Mouse (Mus musculus): ENCODE measurements around the gene Mak. TPM values are rescaled to one million over a fixed set of nuclear protein-coding genes. Genes with fewer than 3 reads are reported as not detected.

Gene Mak
- polyA plus RNA-seq, 1 experiment from 2014 or later: 0.11 TPM

DNA sequence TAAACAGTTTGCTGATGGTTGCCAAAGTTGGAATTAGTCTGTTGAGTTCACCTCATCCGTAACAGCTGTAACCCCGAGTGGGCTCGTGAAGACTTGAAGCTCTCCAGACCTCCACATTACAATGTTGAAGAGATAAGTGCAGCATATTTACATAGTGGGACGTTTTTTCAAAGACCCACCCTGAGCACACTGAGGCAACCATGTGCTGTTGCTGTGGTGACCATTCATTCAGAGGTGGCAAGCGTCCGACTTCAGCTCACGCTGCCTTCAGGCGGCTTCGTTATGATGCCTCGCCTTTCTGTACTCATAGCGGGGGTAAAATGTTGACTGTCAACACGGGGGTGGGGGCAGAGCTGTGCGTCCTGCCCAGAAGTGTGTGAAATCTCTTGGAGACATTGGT, 57.4 kb downstream of the Mak start:
- H3K27me3 ChIP-seq (replicated peaks; ENCODE audit: control insufficient read depth, insufficient read depth, low read length): no peaks in the 10 kb centered on the region
- H3K4me1 ChIP-seq (ENCODE audit: control insufficient read depth, insufficient read depth, low read length): peaks cover 11% of the 10 kb centered on the region
- 65% methylated on average over 13 of the region's 13 CpGs for WGBS
- no peak for ATAC-seq
- H3K4me2 ChIP-seq (ENCODE audit: low read depth, low read length): no peak overlapping the region
- no peaks in the 10 kb centered on the region for H3K9me3 ChIP-seq (ENCODE audit: control insufficient read depth, low read length)
- H3K27ac ChIP-seq (ENCODE audit: low read length): no peak overlapping the region
- no peak overlapping the region for H3K4me3 ChIP-seq (ENCODE audit: low read length)
- H3K36me3 ChIP-seq (ENCODE audit: control insufficient read depth, insufficient read depth, low read length): peaks cover 13% of the 10 kb centered on the region
- no peak overlapping the region for H3K9ac ChIP-seq (ENCODE audit: low read depth, low read length)

DNA sequence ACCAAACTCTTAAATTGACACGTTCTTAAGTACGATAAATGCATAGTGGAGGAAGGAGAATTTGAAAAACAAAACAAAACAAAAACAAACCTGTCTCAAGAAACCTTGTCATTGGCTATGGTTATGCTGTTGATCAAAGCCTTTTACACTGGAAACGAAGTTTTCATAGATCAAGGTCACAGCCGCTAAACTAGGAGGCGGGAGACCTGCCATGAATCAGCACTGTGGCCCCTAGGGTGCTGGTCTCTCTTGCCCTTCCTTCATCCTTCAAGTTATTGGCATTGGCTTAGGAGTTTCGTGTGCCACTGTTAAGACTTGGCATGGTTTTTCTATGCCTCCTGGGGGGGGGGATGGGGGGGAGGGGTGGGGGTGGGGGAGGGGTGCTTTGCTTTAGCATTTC, 57.9 kb downstream of the Mak start:
- Histone ChIP-seq H3K36me3 (ENCODE audit: control insufficient read depth, insufficient read depth, low read length) (peaks cover 13% of the 10 kb centered on the region), H3K4me1 (ENCODE audit: control insufficient read depth, insufficient read depth, low read length) (peaks cover 14% of the 10 kb centered on the region), H3K4me3 (ENCODE audit: low read length) (no peak overlapping the region), H3K9me3 (ENCODE audit: control insufficient read depth, low read length) (no peaks in the 10 kb centered on the region), H3K4me2 (ENCODE audit: low read depth, low read length) (no peak overlapping the region), H3K27ac (ENCODE audit: low read length) (no peak overlapping the region), H3K9ac (ENCODE audit: low read depth, low read length) (no peak overlapping the region), H3K27me3 (replicated peaks; ENCODE audit: control insufficient read depth, insufficient read depth, low read length) (no peaks in the 10 kb centered on the region)
- no peak for ATAC-seq
- 89% methylated on average over 6 of the region's 6 CpGs for WGBS

DNA sequence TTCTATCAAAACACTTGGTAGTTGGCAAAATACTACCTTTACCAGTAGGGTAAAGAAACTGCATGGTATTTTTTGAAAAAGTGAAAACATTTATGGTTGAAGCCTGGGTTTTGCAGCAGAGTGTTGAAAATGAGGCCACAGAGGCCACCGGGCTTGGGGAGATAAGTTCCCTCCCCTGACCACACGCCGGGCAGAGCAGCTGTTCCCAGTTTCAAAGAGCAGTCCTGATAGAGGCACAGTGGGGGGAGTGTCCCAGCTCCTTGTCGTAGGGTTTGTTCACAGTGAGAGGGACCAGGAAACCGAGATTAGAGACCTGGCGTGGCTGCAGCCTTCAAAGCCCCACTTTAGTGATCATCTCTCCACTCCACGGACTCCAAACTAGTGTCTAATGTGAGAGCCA, 59.0 kb downstream of the Mak start:
- H3K4me1 ChIP-seq (ENCODE audit: control insufficient read depth, insufficient read depth, low read length): peaks cover 18% of the 10 kb centered on the region
- peaks cover 13% of the 10 kb centered on the region for H3K36me3 ChIP-seq (ENCODE audit: control insufficient read depth, insufficient read depth, low read length)
- no peaks in the 10 kb centered on the region for H3K9me3 ChIP-seq (ENCODE audit: control insufficient read depth, low read length)
- no peak overlapping the region for H3K27ac ChIP-seq (ENCODE audit: low read length)
- H3K27me3 ChIP-seq (replicated peaks; ENCODE audit: control insufficient read depth, insufficient read depth, low read length): no peaks in the 10 kb centered on the region
- H3K9ac ChIP-seq (ENCODE audit: low read depth, low read length): no peak overlapping the region
- WGBS: 62% methylated on average over 7 of the region's 7 CpGs
- ATAC-seq: no peak
- no peak overlapping the region for H3K4me3 ChIP-seq (ENCODE audit: low read length)
- no peak overlapping the region for H3K4me2 ChIP-seq (ENCODE audit: low read depth, low read length)

DNA sequence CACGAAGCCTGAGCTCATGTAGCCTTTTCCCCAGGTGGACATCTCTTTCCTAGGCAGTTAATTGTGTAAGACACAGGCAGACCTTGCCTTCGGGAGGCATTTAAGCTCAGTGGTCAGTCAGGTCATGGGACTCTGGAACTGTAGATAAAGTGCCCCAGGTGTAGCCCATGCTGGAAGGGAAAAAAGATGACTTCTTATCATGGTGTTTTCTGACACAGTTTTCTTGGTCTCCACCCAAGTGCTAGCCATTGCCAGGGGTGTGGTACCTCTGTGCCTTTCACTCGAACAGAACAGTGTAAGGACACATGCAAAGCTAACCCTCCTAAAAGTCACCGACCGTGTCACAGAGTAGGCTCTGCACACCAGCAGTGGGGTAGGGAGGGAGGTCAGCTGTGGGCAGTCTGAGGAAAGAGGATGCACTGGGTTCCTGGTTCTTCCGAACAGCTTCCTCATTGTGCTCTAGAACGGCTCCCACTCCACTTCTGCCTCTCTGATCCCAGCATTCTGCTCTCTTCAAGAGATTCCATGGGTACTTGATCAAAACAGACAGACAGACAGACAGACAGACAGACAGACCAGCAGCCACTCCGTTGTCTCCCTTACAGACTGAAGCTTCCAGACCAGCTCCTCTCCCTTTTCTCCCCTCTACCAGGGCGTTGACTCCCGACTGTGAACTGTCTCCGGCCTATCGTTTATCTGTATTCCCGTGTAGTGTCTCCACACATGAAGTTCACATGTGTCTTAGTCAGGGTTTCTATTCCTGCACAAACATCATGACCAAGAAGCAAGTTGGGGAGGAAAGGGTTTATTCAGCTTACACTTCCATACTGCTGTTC, 60.5 kb downstream of the Mak start:
- WGBS: 93% methylated on average over 13 of the region's 13 CpGs

DNA sequence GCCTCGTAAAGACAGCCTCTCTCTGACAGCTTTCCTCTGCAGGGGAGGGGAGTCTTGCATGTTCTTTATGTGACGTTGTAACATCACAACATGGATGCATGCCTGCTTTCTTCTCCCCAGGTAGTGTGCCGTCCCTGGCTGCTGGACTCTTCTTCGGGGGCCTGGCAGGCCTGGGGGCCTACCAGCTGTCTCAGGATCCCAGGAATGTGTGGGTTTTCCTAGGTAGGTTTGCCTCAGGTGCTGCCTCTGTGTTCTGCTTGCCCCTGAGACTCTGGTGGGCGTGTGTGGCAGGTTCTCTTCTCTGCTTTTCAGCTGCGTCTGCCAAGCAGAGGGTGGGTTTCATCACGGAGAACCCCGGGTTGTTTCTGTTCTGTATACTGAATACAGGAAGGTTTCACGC, 61.3 kb downstream of the Mak start:
- no peak overlapping the region; the same call in 1 of the 2 replicates for H3K4me3 ChIP-seq (ENCODE audit: low read length)
- H3K4me1 ChIP-seq (ENCODE audit: control insufficient read depth, insufficient read depth, low read length): peaks cover 20% of the 10 kb centered on the region
- H3K4me2 ChIP-seq (ENCODE audit: low read depth, low read length): no peak overlapping the region
- no peaks in the 10 kb centered on the region for H3K9me3 ChIP-seq (ENCODE audit: control insufficient read depth, low read length)
- H3K36me3 ChIP-seq (ENCODE audit: control insufficient read depth, insufficient read depth, low read length): peaks cover 8% of the 10 kb centered on the region
- no peaks in the 10 kb centered on the region for H3K27me3 ChIP-seq (replicated peaks; ENCODE audit: control insufficient read depth, insufficient read depth, low read length)
- no peak for ATAC-seq
- no peak overlapping the region for H3K27ac ChIP-seq (ENCODE audit: low read length)
- H3K9ac ChIP-seq (ENCODE audit: low read depth, low read length): no peak overlapping the region
- 93% methylated on average over 9 of the region's 9 CpGs for WGBS

More for the DNA sequence above, 60.5 kb downstream of the Mak start:
- ATAC-seq: no peak
- no peak overlapping the region for H3K9ac ChIP-seq (ENCODE audit: low read depth, low read length)
- no peak overlapping the region for H3K4me2 ChIP-seq (ENCODE audit: low read depth, low read length)
- peaks cover 20% of the 10 kb centered on the region for H3K4me1 ChIP-seq (ENCODE audit: control insufficient read depth, insufficient read depth, low read length)
- H3K27me3 ChIP-seq (replicated peaks; ENCODE audit: control insufficient read depth, insufficient read depth, low read length): no peaks in the 10 kb centered on the region
- no peaks in the 10 kb centered on the region for H3K9me3 ChIP-seq (ENCODE audit: control insufficient read depth, low read length)
- H3K27ac ChIP-seq (ENCODE audit: low read length): no peak overlapping the region
- no peak overlapping the region for H3K4me3 ChIP-seq (ENCODE audit: low read length)
- peaks cover 13% of the 10 kb centered on the region for H3K36me3 ChIP-seq (ENCODE audit: control insufficient read depth, insufficient read depth, low read length)

DNA sequence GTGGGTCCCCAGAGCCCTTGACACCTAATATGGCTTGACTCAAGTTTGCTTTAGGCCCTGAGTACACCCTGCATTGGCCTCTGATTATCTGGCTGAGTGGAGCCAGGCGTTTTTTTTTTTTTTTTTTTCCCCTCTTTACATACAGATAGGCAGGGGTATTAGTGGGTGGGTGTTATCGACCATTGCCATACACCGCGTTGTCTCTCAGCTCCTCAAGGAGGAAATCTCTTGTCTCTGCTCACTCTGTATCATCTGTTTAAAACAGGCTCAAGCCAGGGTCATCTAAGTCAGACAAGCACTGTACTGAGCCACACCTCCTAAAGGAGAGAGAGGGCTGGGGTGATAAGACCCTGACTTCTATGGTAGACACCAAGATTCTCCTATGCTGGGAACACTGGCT, 61.7 kb downstream of the Mak start:
- Histone ChIP-seq H3K27me3 (replicated peaks; ENCODE audit: control insufficient read depth, insufficient read depth, low read length) (no peaks in the 10 kb centered on the region), H3K4me3 (ENCODE audit: low read length) (no peak overlapping the region), H3K4me2 (ENCODE audit: low read depth, low read length) (peak overlapping the region; percentile 80; the same call in 1 of the 2 replicates), H3K27ac (ENCODE audit: low read length) (no peak overlapping the region), H3K36me3 (ENCODE audit: control insufficient read depth, insufficient read depth, low read length) (peaks cover 6% of the 10 kb centered on the region), H3K4me1 (ENCODE audit: control insufficient read depth, insufficient read depth, low read length) (peaks cover 20% of the 10 kb centered on the region), H3K9ac (ENCODE audit: low read depth, low read length) (peak overlapping the region; percentile 85; the same call in 1 of the 2 replicates), H3K9me3 (ENCODE audit: control insufficient read depth, low read length) (no peaks in the 10 kb centered on the region)
- WGBS: 68% methylated on average over 4 of the region's 4 CpGs
- ATAC-seq: no peak; the same call in 1 of the 2 replicates

DNA sequence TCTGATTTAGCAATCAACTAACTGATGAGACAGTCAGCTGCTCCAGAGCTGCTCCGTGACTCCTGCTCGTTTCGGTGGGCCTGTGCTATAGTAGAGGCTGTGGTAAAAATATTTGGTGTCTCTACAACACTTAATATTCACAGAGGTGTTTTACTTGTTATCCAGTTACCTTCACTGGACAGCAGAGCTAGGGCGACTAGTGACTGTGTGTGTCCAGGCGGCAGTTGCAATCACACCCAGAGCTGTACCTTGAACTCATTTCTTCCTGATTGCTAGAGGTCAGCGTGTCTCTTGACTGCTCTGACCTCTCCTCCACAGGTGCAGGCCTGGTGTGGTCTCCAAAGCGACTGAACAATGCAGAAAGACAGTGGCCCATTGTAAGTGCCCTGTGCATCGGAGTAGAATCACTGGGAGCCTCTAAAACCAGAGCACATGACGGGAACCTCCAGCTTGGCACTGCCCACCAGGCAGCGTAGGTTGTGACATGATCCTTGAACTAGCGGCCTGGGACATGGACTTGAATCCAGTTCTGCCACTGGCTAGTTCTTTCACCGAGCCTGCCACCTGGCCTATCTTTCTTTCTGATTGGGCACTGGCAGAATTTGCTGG, 62.6 kb downstream of the Mak start:
- no peaks in the 10 kb centered on the region for H3K27me3 ChIP-seq (replicated peaks; ENCODE audit: control insufficient read depth, insufficient read depth, low read length)
- H3K36me3 ChIP-seq (ENCODE audit: control insufficient read depth, insufficient read depth, low read length): peaks cover 6% of the 10 kb centered on the region; the same call in 1 of the 2 replicates
- H3K27ac ChIP-seq (ENCODE audit: low read length): peak overlapping the region; percentile 97
- no peaks in the 10 kb centered on the region for H3K9me3 ChIP-seq (ENCODE audit: control insufficient read depth, low read length)
- peak; percentile 31 for ATAC-seq
- H3K4me3 ChIP-seq (ENCODE audit: low read length): peak overlapping the region; percentile 77
- WGBS: 34% methylated on average over 12 of the region's 12 CpGs
- H3K4me1 ChIP-seq (ENCODE audit: control insufficient read depth, insufficient read depth, low read length): peaks cover 20% of the 10 kb centered on the region
- H3K4me2 ChIP-seq (ENCODE audit: low read depth, low read length): peak overlapping the region; percentile 80
- peak overlapping the region; percentile 85 for H3K9ac ChIP-seq (ENCODE audit: low read depth, low read length)

DNA sequence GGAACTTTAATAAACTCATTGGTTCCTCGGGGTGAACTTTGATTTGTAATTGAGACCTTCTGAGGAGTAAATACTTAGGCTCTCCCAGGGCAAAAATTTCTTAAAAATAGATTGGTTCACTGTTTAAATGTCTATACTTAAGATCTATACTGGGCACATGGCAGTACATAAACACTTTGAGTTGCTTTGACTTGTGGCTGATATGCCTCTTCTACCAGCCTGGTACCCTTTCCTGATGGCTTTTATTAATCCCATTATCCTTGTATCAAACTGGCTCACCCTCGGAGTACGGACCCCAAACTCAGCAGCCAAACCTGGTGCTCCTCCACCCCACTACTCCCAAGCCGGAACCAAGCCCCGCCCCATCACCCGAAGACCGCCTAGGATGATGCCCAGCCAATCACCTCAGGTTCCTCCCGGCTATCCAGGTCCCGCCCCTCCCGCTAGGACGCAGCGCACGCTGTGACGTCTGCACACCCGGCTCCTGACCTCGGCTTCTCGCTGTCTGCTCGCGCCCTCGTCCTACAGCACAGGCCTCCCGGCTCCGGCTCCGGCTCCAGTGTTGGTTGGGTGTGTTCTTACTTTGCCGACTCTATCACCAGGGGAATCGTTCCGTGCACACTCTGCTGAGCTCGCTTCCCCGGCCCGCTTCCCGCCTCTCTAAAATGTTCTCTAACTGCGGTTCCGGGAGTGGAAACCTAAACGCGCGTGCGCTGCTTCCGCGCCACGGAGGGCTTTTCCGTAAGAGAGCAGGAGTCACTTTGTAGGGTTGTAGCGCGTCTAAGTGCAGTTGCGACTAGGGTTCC, 63.5 kb downstream of the Mak start, which contains the start of gene Tmem14c:
Tmem14c (plus strand) TSS at position 464 of the 806 bp plus-strand sequence.
- Histone ChIP-seq H3K4me2 (ENCODE audit: low read depth, low read length) (peak within 1 kb of the TSS; percentile 80), H3K4me3 (ENCODE audit: low read length) (peak within 1 kb of the TSS; percentile 77), H3K36me3 (ENCODE audit: control insufficient read depth, insufficient read depth, low read length) (peaks cover 10% of the 10 kb centered on the region; the same call in 1 of the 2 replicates), H3K27me3 (replicated peaks; ENCODE audit: control insufficient read depth, insufficient read depth, low read length) (no peaks in the 10 kb centered on the region), H3K9me3 (ENCODE audit: control insufficient read depth, low read length) (no peaks in the 10 kb centered on the region), H3K27ac (ENCODE audit: low read length) (peak within 1 kb of the TSS; percentile 97), H3K9ac (ENCODE audit: low read depth, low read length) (peak within 1 kb of the TSS; percentile 85), H3K4me1 (ENCODE audit: control insufficient read depth, insufficient read depth, low read length) (peaks cover 20% of the 10 kb centered on the region)
- under 1% methylated on average over 43 of the region's 43 CpGs for WGBS
- peak; percentile 98 for ATAC-seq

DNA sequence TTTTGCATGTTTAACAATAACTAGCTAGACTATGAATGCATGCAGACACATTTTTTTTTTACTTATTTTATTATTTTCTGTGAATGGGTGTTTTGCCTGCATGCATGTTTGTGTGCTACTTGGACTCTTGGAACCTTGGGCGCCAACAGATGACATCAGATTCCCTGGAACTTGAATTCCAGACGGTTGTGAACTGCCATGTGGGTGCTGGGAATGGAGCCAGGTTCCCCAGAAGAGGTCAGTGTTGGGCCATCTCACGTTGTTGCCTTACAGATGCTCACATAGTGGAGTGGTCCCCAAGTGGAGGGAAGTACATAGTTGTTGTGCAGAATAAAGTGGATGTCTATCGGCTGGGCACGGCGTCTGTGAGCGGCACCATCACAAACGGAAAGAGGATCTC, 70.6 kb downstream of the Mak start:
- H3K9ac ChIP-seq (ENCODE audit: low read depth, low read length): no peak overlapping the region
- 82% methylated on average over 8 of the region's 8 CpGs for WGBS
- no peak overlapping the region for H3K4me2 ChIP-seq (ENCODE audit: low read depth, low read length)
- ATAC-seq: no peak
- H3K4me1 ChIP-seq (ENCODE audit: control insufficient read depth, insufficient read depth, low read length): no peaks in the 10 kb centered on the region
- no peak overlapping the region for H3K4me3 ChIP-seq (ENCODE audit: low read length)
- no peak overlapping the region for H3K27ac ChIP-seq (ENCODE audit: low read length)
- H3K36me3 ChIP-seq (ENCODE audit: control insufficient read depth, insufficient read depth, low read length): peaks cover 22% of the 10 kb centered on the region; the same call in 1 of the 2 replicates
- H3K27me3 ChIP-seq (replicated peaks; ENCODE audit: control insufficient read depth, insufficient read depth, low read length): no peaks in the 10 kb centered on the region
- H3K9me3 ChIP-seq (ENCODE audit: control insufficient read depth, low read length): no peaks in the 10 kb centered on the region
